Mouse (Mus musculus) macrophage (primary cell): ENCODE data around the gene Srpr. TPM values are rescaled to one million over a fixed set of nuclear protein-coding genes. Genes with fewer than 3 reads are reported as not detected.

Experiments used
- H3K27ac ChIP-seq: fragments of 350-480 bp; formaldehyde crosslinking; 2 replicates; pipeline ENCODE4 v1.9.0; 2021
- H3K36me3 ChIP-seq: fragments of 350-480 bp; formaldehyde crosslinking; 2 replicates; pipeline ENCODE4 v1.9.0; 2021; ENCODE audit errors: inconsistent target
- H3K4me3 ChIP-seq: fragments of 350-480 bp; formaldehyde crosslinking; 2 replicates; pipeline ENCODE4 v1.9.0; 2021; ENCODE audit errors: inconsistent target
- H3K79me2 ChIP-seq: fragments of 350-480 bp; formaldehyde crosslinking; 2 replicates; pipeline ENCODE4 v1.9.0; 2021; ENCODE audit errors: inconsistent target
- WGBS: methylation state at CpG from one replicate; pipeline ENCODE4 v1.1.7; 2026; ENCODE audit warnings: inconsistent platforms; ENCODE audit not compliant: missing documents; 5-methylcytosine and 5-hydroxymethylcytosine counted together
- polyA plus RNA-seq: library from polyadenylated mRNA; stranded (reverse); fragments of 250-400 nt; gene quantifications from 3 replicates; pipeline ENCODE4 v1.2.4, GENCODE M21; 2018; ENCODE audit warnings: inconsistent platforms

Gene Srpr
- polyA plus RNA-seq, 1 experiment from 2014 or later, result 178 TPM

DNA sequence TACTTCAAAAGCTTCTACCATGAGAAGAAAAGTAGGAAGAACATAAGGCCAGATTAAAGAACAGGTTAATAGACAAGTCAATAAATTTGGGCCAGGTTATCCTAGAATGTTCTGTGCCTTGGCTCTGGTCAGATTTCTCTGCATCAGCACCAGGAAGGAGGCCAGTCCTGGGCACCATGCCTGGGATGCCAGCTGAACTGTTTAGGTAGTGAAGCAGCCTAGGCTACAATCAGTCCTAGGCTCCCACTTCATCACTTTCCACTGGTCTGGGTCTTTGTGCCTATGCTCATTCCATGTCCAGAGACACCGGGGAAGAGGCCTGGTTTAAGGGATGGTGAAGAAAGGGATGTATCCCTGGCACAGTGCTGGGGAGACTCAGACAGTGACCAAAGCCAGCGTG is 4.4 kb downstream of the Srpr start:
- Histone ChIP-seq H3K27ac (no peak overlapping the region), H3K4me3 (no peak overlapping the region), H3K36me3 (peaks cover 53% of the 10 kb centered on the region), H3K79me2 (peaks cover under 1% of the 10 kb centered on the region; the same call in 1 of the 2 replicates)
- WGBS, result 97% methylated on average over 2 of the region's 2 CpGs

DNA sequence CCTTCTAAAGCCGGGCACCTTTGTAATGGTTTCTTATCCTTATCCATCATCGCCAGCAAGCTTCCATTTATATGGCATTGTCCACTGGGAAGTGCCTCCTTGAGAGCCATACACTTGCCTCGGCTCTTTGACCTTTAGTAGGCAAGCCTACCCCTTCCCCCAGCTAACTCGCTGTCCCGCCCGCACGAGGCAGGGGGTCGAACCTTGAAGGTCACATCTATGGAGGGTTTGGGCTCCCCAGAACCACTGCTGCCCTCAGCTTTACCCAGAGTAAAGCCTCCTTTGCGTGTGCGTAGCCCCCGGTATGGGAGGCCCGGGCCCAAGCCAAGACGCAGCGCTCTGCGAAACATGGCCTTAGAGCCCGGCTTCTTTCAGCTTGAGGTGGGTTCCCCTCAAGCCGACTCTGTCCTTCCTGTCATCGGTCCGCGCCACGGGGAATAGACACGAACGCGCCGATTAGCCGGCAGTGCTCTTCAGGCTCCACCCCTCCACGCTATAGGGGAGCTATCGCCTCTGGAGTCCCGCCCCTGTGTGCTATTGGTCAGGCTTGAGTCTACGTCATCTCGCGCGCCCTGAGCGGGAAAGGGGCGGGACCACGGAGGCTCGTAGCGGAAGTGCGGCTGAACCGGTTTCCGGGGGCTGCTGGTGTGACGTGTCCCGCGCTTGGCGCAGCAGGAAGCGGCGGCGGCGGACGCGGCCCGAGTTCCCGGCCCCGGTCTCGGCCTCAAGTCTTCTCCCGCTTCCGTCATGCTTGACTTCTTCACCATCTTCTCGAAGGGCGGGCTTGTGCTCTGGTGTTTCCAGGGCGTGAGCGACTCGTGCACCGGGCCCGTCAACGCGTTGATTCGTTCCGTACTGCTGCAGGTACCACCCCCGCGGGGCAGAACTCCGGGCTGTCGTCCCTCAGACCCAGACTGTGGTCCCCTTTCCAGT is 10.8 kb downstream of the Srpr start, which contains the start of gene Foxred1:
TSS of gene Foxred1 (minus strand) at position 514 of the 933 bp plus-strand sequence.
- under 1% methylated on average over 72 of the region's 72 CpGs for WGBS
- H3K36me3 ChIP-seq, result peaks cover 66% of the 10 kb centered on the region
- peak within 1 kb of the TSS; percentile 100 for H3K4me3 ChIP-seq
- peak within 1 kb of the TSS; percentile 98 for H3K27ac ChIP-seq
- peaks cover 23% of the 10 kb centered on the region for H3K79me2 ChIP-seq

DNA sequence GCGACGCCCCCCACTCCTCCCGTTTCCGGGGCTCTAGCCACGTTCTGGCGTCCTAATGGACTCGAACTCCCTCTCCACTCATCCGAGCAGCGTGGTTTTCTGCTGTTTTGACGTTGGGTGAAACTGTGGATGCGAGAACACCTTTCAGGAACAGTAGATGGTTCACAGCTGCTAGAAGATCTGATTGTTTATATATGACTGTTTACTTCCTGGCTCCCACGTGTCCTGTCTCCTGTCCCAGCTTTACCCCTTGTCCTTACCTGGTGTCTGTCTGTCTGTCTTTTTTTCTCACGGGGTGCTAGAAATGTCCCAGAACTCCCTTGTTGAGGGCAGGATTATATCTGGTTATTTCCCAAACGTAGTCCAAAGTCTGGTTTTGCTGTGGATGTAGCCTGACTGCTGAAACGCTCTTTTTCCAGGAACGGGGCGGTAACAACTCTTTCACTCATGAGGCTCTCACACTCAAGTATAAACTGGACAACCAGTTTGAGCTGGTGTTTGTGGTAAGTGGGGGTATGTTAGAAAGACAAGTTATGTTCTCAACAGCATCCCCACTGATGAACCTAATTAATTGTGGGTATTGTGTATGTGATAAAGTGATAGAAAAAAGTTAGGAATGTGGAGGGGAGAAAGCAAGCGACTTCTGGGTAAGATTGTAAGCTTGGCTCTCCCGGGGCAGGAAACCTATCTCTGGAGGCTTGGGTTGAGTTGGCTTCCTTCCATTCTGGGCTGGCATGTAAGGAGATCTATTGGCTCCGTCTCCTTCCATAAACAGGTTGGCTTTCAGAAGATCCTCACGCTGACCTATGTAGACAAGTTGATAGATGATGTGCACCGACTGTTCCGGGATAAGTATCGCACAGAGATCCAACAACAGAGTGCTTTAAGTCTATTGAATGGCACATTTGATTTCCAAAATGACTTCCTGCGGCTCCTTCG is 11.9 kb downstream of the Srpr start:
- Histone ChIP-seq H3K36me3 (peaks cover 65% of the 10 kb centered on the region), H3K27ac (peak overlapping the region; percentile 83), H3K79me2 (peaks cover 23% of the 10 kb centered on the region), H3K4me3 (peak overlapping the region; percentile 100)
- WGBS, result 31% methylated on average over 26 of the region's 26 CpGs

DNA sequence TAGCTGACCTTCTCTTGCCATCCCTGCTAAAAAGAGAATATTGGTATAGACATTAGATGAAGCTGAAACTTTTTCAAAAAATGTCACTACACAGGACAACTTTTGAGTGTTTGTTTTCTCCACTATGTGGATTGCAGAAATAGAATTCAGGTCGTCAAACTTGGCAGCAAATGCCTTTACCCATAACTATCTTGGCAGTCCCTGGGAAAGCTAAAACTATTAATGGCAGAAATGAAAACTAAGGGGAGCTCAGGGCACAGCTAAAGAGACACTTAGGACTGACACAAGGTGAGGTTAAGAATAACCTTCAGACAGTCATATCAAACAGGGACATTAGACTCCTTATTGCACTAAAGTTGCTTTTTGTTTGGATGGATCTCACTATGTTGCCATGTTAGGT is 18.0 kb downstream of the Srpr start:
- Histone ChIP-seq H3K27ac (no peak overlapping the region), H3K79me2 (peaks cover 4% of the 10 kb centered on the region; the same call in 1 of the 2 replicates), H3K4me3 (no peak overlapping the region), H3K36me3 (peaks cover 64% of the 10 kb centered on the region)
- WGBS, result 100% methylated on average over 1 of the region's 1 CpGs

DNA sequence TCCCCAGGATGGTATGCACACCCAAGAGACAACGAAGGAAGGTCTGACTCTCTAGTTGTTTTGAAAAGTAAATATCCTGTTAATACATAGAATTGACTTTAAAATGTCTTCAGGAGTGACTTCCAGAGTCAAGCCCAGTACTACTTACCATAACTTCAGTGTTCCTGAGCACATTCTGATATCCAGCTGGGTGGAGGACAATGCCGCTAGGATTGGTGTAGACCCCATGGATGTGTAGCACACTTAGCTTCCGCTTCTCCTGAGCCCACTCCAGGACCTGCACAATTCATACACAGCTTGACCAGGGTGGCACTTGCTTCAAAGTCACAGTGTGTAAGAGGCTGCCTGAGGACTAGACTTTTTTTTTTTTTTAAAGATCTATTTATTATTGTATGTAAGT is 23.5 kb downstream of the Srpr start:
- no peak overlapping the region for H3K4me3 ChIP-seq
- H3K27ac ChIP-seq, result no peak overlapping the region
- peaks cover 20% of the 10 kb centered on the region for H3K36me3 ChIP-seq
- no peaks in the 10 kb centered on the region for H3K79me2 ChIP-seq
- WGBS, result 100% methylated on average over 3 of the region's 3 CpGs

DNA sequence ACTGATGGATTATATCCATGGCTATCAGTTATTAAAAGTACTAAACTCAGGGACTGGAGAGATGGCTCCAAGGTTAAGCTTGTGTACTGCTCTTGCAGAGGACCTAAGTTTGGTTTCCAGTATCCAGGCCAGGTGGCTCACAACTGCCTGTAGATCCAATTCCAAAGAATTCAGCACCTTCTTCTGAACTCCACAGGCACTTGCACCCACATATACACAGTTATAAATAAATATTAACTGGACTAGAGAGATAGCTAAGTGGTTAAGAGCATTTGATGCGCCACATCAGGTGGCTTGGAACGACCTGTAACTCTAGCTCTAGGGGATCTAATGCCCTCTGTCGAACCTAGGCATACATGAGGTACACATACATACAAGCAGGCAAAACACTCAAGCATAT is 28.7 kb downstream of the Srpr start:
- Histone ChIP-seq H3K36me3 (no peaks in the 10 kb centered on the region; the same call in none of the 2 replicates), H3K4me3 (no peak overlapping the region), H3K79me2 (no peaks in the 10 kb centered on the region), H3K27ac (no peak overlapping the region)
- 97% methylated on average over 3 of the region's 3 CpGs for WGBS

DNA sequence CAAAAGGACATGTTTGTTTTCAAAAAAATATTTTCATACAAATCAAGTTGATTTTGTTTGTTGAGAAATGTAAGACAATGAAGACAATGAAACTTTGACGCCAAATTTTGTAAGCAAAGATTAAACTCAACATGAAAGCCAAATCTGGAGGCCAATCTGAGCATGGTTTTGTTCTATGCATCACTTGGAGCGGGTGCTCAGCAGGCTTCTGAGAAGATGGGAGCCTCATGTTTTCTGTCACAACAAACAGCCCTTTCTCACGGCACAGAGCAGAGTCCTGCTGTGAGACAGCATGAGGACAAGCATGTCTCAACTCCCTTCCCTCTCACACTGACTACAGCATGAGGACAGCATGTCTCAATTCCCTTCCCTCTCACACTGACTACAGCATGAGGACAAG is 36.0 kb downstream of the Srpr start:
- 94% methylated on average over 3 of the region's 3 CpGs for WGBS
- no peak overlapping the region for H3K4me3 ChIP-seq
- no peak overlapping the region for H3K27ac ChIP-seq
- no peaks in the 10 kb centered on the region for H3K79me2 ChIP-seq
- no peaks in the 10 kb centered on the region; the same call in none of the 2 replicates for H3K36me3 ChIP-seq

DNA sequence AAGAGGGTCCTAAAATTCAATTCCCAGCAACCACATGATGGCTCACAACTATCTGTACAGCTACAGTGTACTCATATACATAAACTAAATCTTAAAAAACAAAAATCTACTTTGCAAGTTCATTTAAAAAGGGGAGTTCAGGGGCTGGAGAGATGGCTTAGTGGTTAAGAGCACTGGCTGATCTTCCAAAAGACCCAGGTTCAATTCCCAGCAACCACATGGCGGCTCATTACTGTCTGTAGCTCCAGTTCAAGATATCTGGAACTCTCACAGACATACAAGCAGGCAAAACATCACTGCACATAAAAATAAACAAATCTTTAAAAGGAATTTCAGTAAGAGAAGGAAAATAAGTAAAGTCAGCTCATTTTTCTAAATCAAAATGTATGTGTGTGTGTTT is 38.4 kb downstream of the Srpr start:
- Histone ChIP-seq H3K36me3 (no peaks in the 10 kb centered on the region; the same call in none of the 2 replicates), H3K79me2 (no peaks in the 10 kb centered on the region), H3K27ac (no peak overlapping the region), H3K4me3 (no peak overlapping the region)
- 100% methylated on average over 1 of the region's 1 CpGs for WGBS

DNA sequence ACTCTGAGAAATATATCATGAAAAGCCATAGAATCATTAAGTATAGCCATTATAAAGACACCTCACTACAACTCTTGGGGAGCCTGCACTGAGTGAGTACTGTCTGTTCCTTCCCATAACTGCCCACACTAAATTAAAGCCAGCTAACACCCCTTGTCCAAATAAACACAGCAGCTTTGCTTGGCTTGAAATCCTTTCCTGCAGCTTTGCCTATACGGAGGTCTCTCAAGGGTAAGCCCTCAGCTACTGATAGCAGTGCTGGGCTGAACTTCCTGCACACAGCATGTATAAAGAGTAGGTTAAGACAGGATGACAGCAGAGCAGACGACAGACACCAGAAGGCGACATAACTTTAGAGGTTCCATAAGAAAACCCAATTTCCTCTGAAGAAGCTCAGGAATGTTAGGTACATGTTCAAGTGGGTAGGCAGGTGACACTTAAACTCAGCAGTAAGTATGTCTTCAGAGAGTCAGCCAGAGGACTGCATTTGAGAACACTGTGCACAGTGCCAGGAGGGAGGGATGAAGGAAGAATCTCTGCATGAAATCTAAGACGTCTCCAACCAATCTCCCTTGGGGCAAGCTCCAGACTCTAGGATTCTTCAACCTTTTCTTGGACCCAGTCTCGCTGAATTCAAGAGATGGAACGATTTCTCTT is 39.1 kb downstream of the Srpr start:
- Histone ChIP-seq H3K36me3 (no peaks in the 10 kb centered on the region; the same call in 1 of the 2 replicates), H3K4me3 (no peak overlapping the region), H3K79me2 (no peaks in the 10 kb centered on the region), H3K27ac (no peak overlapping the region)
- 97% methylated on average over 6 of the region's 6 CpGs for WGBS

DNA sequence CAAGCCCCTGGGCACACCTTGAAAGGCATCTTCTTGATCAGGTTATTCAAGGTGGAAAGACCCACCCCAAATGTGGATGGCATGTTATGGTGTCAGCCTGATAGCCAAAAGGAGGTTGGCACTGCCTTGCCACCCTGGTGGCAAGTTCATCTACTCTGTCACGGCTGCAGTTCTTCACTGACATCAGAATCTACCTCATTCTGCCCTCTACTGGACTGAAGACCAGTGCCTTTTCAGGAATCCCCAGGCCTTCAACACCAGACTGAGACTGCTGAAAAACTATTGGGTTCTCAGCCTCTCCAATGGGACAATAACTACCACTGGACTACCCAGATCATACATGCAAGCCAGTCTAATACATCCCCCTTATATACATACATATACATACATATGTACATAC is 39.8 kb downstream of the Srpr start:
- Histone ChIP-seq H3K36me3 (no peaks in the 10 kb centered on the region), H3K4me3 (no peak overlapping the region), H3K27ac (no peak overlapping the region), H3K79me2 (no peaks in the 10 kb centered on the region; the same call in 1 of the 2 replicates)
- 82% methylated on average over 1 of the region's 1 CpGs for WGBS

DNA sequence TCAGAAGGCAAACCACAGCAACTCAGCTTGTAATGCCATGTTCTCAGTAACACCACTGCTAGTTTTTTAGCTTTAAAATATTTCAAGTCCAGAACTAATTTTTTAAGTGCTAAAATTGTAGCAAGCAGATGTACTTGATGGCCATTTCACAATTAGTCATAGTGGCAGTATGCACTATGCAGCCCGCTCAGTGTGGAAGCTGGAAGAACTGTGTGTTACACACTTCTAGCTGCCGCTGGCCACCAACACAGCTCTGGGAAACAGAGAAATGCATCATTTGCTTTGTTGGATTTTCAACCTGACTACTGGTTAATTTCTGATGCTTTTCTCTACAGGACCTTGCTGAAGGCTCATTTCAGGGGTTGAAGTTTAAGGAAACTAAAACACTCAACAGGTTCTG is 47.4 kb downstream of the Srpr start:
- Histone ChIP-seq H3K36me3 (no peaks in the 10 kb centered on the region), H3K4me3 (no peak overlapping the region), H3K27ac (no peak overlapping the region), H3K79me2 (peaks cover 41% of the 10 kb centered on the region; the same call in 1 of the 2 replicates)
- WGBS, result 92% methylated on average over 2 of the region's 2 CpGs

DNA sequence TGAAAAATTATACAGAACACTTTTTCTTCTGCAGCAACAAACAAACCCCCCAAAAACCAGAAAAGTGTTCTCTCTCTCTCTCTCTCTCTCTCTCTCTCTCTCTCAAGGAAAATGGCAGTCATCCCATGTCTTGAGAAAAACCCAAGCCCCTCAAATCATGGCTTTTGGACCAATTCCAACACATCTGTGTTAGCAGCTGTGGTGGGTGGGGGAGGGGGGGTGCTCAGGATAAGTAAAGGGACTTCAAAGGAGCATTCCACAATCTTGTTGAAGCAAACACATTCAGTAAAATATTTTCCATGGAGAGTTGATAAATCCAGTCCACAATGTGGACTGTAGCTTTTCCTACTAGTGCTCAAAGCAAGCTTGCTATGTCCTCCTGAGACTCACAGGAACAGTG is 49.5 kb downstream of the Srpr start:
- peaks cover 61% of the 10 kb centered on the region; the same call in 1 of the 2 replicates for H3K79me2 ChIP-seq
- H3K4me3 ChIP-seq, result no peak overlapping the region
- no peak overlapping the region for H3K27ac ChIP-seq
- H3K36me3 ChIP-seq, result no peaks in the 10 kb centered on the region

DNA sequence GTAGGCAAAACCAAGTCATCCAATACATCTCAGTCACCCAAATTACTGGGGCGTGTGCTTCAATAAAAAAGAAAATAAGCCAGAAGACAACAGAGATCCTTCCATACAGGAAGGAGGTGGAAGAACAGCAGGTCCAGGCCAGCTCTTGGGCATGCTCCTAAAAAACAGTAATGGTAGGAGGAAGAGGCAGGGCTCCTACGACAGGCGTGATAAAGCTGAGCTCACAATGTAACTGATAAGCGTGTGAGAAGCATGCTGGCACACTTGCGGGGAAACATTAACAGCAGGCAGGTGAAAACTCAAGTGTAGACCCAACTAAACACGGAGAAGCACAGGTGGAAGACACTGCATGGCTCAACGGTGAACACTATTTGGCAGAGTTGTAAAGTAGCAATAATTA is 57.4 kb downstream of the Srpr start:
- whole genome bisulfite sequencing, result 97% methylated on average over 7 of the region's 7 CpGs
- peaks cover 91% of the 10 kb centered on the region; the same call in 1 of the 2 replicates for H3K79me2 ChIP-seq
- no peak overlapping the region for H3K27ac ChIP-seq
- no peak overlapping the region for H3K4me3 ChIP-seq
- H3K36me3 ChIP-seq, result no peaks in the 10 kb centered on the region

DNA sequence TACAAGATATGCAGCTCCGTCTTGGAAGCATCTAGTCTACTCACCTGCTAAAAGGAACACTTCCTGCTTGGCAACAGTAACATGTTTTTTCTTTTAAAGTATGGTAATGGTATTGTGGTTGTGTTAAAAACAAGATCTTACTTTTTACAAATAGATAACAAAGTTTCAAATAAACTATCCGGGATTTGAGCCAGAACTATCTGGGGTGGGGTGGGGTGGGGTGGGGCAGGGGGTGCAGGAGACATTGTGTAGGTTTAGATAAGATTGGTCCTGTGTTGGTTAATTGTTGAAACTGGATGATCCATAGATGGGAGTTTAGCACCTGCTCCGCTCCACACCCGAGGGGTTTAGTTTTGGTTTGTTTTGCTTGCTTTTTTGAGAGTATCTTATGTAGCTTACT is 62.4 kb downstream of the Srpr start:
- Histone ChIP-seq H3K36me3 (no peaks in the 10 kb centered on the region), H3K4me3 (no peak overlapping the region), H3K27ac (no peak overlapping the region), H3K79me2 (peaks cover 88% of the 10 kb centered on the region)
- WGBS, result 91% methylated on average over 3 of the region's 4 CpGs
